Mouse (Mus musculus) left cerebral cortex, adult 2 months (tissue): ENCODE results near the gene Odf3. TPM values are rescaled to one million over a fixed set of nuclear protein-coding genes. Genes with fewer than 3 reads are reported as not detected.

Experiments
- DNase-seq, 2 experiments: peaks; one replicate each; pipeline ENCODE4 v3.0.0; 2021 to 2022; ENCODE audit warnings: low spot score in 2 of 2, mixed read lengths in 1 of 2; ENCODE audit errors: extremely low spot score in 1 of 2
- H3K27ac ChIP-seq: fragments of 200-600 bp; 2 replicates; pipeline ENCODE4 v1.8.1; 2022
- H3K4me3 ChIP-seq: fragments of 200-600 bp; 2 replicates; pipeline ENCODE4 v1.8.1; 2022
- CTCF ChIP-seq: fragments of 200-600 bp; IDR thresholded peaks from 2 replicates; pipeline ENCODE4 v1.8.1; 2022; ENCODE audit warnings: antibody characterized with exemption, mild to moderate bottlenecking, moderate library complexity
- intact Hi-C: fragments of 180-260 bp; cut with DNase I; formaldehyde crosslinking; loops from one replicate; pipeline ENCODE4 v1.15.1; 2025
- total RNA-seq, 2 experiments: library from RNA; stranded (reverse); gene quantifications; 2 replicates each; pipeline ENCODE4 v1.2.3; 2021

Gene Odf3
- total RNA-seq, 2 experiments from 2014 or later = not detected

DNA sequence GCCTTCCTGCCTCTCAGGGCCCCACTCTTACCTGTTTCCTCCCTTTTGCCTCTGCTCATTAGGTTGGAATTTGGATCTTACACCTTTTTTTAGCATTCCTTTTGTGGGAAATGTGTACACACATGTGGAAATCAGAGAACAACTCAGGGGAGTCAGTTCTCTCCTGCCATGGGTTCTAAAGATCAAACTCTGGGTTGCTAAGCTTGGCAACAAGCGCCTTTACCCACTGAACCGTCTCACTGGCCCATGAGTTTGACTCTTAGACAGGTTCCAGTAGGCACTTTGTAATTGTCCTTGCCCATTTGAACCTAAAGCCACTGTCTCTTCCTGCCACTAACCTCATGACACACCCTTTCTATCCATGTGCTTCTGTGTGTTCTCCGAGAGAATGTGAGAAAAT is 47.0 kb downstream of the Odf3 start:
- Histone ChIP-seq H3K27ac (no peak overlapping the region), H3K4me3 (no peak overlapping the region)
- TF ChIP-seq CTCF = no peak
- intact Hi-C loops = no loop called here
- DNase-seq = no peak

DNA sequence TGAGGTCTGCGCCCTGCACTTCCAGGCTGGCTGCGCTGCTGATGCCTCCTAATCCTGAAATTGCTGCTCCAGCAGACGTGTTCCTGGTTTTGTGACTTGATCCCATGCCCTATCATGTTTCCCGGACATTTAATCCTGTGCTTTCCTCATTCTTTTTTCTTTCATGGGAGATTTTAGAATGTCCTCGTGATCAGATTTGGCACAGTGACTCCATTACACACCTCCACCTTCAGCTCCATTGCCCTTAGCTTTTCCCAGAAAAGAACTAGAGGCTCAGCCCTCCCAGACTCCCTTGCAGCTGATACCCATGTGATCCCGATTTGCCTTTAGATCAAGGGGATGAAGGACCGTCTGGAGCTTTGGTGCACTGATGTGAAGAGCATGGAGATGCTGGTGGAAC is 50.3 kb downstream of the Odf3 start:
- Histone ChIP-seq H3K27ac (no peak overlapping the region), H3K4me3 (no peak overlapping the region)
- no peak for DNase-seq
- intact Hi-C loops = no loop called here
- no peak for TF ChIP-seq CTCF

DNA sequence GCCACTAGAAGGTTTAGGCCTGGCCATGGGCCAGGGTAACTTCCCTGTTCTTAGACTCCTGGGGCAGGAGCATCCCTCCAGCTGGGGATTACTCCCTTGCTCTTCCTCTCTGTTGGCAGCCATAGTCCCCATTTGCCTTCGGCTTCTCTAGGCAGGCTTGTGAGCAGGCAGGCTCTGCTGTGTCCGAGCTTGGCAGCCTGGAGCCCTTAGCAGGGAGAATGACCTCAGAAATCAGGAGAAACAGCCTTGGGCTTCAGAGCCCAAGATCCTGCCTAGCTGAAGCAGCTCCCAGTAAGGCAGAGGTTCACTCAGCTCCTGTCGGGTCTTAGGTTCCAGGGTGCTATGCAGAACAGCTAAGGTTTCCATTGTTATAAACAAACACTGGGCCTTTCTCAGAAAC is 51.5 kb downstream of the Odf3 start:
- intact Hi-C loops = no loop called here
- no peak for DNase-seq
- Histone ChIP-seq H3K4me3 (no peak overlapping the region), H3K27ac (no peak overlapping the region)
- no peak for TF ChIP-seq CTCF

DNA sequence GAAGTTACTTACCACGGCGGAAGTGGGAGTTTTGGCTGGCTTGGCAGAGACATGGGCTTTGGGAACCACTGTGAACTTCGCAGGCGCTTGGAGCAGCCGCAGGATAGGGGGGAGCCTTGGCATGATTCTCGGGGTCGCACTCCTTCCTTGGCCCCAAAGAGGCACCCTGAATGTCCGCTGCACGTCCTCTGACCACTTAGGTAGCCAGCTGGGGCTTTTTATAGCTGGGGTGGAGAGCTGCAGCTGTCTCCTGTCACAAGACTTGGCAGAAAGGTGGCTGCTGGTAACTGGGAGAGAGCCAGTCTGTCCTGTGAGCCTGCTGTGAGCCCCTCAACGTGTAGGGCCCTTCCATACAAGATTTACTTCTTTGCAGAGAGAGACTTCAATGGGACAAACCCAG is 52.6 kb downstream of the Odf3 start, which contains the start of gene Cox8b:
Gene Cox8b, minus strand, starts transcription at position 227 of the 400 bp plus-strand sequence.
- no peak within 1 kb of the TSS for H3K27ac ChIP-seq
- intact Hi-C loops = loop anchor here (5.0 kb wide), 1 partner anchor 823 kb away; no protein-coding TSS in a partner anchor
- no peak for TF ChIP-seq CTCF
- H3K4me3 ChIP-seq = no peak within 1 kb of the TSS
- DNase-seq = no peak

Other genes with a start within 250 kb of the Odf3 start
- under 1 TPM in 1 of 2 experiments, not detected in 1; 0.05 TPM for gene Olfr46, start 246.5 kb upstream of the Odf3 start, total RNA-seq
- not detected for gene Olfr61, start 218.8 kb upstream of the Odf3 start, total RNA-seq
- gene Olfr53, start 201.4 kb upstream of the Odf3 start, total RNA-seq = not detected
- gene Olfr539, start 187.9 kb upstream of the Odf3 start, total RNA-seq = under 1 TPM; 0.05 to 0.09 TPM
- not detected for gene Olfr45, start 165.9 kb upstream of the Odf3 start, total RNA-seq
- gene Olfr541, start 150.5 kb upstream of the Odf3 start, total RNA-seq = not detected
- not detected for gene Cyp2e1, start 84.1 kb upstream of the Odf3 start, total RNA-seq
- under 1 TPM; 0.32 to 0.47 TPM for gene Syce1, start 60.0 kb upstream of the Odf3 start, total RNA-seq
- 10 to 100 TPM; 29.1 to 31.2 TPM for gene Zfp941, start 25.6 kb upstream of the Odf3 start, total RNA-seq
- 1 to 10 TPM; 3.9 to 5.9 TPM for gene Urah, start 12.8 kb upstream of the Odf3 start, total RNA-seq
- gene Scgb1c1, start 2.3 kb upstream of the Odf3 start, total RNA-seq = not detected
- gene Gm45785, start 8.5 kb downstream of the Odf3 start, total RNA-seq = 1 to 10 TPM; 1.5 to 2.6 TPM
- 10 to 100 TPM; 62.1 to 74.2 TPM for gene Ric8a, start 9.2 kb downstream of the Odf3 start, total RNA-seq
- 10 to 100 TPM; 24.6 to 24.8 TPM for gene Bet1l, start 9.8 kb downstream of the Odf3 start, total RNA-seq
- gene Psmd13, start 34.2 kb downstream of the Odf3 start, total RNA-seq = 100 to 1,000 TPM; 101 to 107 TPM
- 10 to 100 TPM; 72.2 to 76.5 TPM for gene Sirt3, start 34.5 kb downstream of the Odf3 start, total RNA-seq
- 1 to 10 TPM in 1 of 2 experiments, not detected in 1; 2.0 TPM for gene Cox8b, start 52.6 kb downstream of the Odf3 start, total RNA-seq
- 1 to 10 TPM in 1 of 2 experiments, under 1 TPM in 1; 0.68 to 1.2 TPM for gene Nlrp6, start 73.1 kb downstream of the Odf3 start, total RNA-seq
- gene Pgghg, start 93.6 kb downstream of the Odf3 start, total RNA-seq = 1 to 10 TPM; 4.5 to 4.7 TPM
- gene Ifitm5, start 102.5 kb downstream of the Odf3 start, total RNA-seq = not detected
- gene Gm45717, start 108.1 kb downstream of the Odf3 start, total RNA-seq = not detected
- 10 to 100 TPM; 10.8 to 17.7 TPM for gene Ifitm2, start 108.2 kb downstream of the Odf3 start, total RNA-seq
- gene Ifitm1, start 119.4 kb downstream of the Odf3 start, total RNA-seq = 1 to 10 TPM; 3.7 to 5.8 TPM
- 10 to 100 TPM; 10.9 to 16.7 TPM for gene Ifitm3, start 163.0 kb downstream of the Odf3 start, total RNA-seq
- under 1 TPM in 1 of 2 experiments, not detected in 1; 0.57 TPM for gene Ifitm6, start 170.1 kb downstream of the Odf3 start, total RNA-seq
- gene Gm17387, start 181.3 kb downstream of the Odf3 start, total RNA-seq = not detected
- gene B4galnt4, start 213.3 kb downstream of the Odf3 start, total RNA-seq = 10 to 100 TPM; 87.4 to 95.9 TPM
- gene Pkp3, start 230.4 kb downstream of the Odf3 start, total RNA-seq = not detected